Mouse (Mus musculus): ENCODE data around the gene Clec4f.

- no peak for TF ChIP-seq CTCF (IDR thresholded peaks at IDR 0.05)
- no peak for TF ChIP-seq EP300 (IDR thresholded peaks at IDR 0.05; ENCODE audit: insufficient read depth, low read depth, low read length)
- TF ChIP-seq POLR2A (IDR thresholded peaks at IDR 0.05; ENCODE audit: insufficient read depth, low read depth, low read length): no peak
Measured at GRCm38 (mm10) chr6:83631815-83632214, 24.2 kb downstream of the Clec4f start.
